Mouse (Mus musculus) kidney, postnatal 4 days (tissue): ENCODE measurements around the gene Triap1.
"Not testable (repeated sequence)": the region's sequence is repeated elsewhere in the genome, so short reads cannot be mapped to it uniquely, and the experiment has no call there.

Experiments used
- DNase-seq, 2 experiments: peaks; one replicate each; pipeline ENCODE4 v3.0.0; 2021; ENCODE audit warnings: mixed read lengths in 2 of 2

The Triap1 gene

DNA sequence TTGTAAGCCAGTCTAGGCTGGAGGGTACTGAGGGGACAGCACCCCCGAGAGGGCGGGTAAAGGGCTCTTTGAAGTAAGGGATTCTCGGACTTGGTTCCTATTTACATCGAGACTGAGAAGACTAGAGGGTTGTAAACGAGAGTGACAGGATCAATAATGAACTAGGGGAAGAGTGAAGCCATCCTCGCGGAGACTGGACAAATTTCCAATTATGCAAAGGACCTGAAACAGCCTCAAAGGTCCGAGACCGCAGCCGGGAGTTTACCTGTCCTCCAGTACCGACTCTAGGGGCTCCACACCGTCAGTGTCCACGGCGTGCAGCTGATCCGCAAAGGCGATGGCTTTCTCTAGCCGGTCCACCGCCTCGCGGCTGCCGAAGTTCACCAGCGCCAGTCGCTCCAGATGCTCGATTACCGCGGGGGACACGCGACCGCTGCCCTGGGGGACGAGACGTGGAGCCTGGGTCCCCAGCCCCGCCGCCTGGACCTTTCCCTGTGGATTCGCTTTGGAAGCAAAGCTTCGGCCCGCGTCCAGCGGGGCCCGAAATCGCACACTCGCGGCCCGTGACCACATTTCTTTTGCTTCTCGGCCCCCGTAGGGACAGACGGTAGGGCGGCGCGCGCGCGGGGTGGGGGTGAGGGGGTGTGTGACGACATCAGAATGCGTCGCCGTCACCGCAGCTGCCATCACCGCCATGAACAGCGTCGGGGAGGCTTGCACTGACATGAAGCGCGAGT lies at the start of gene Triap1, which contains the start of gene Gatc:
Triap1 (plus strand) TSS at position 649 of the 737 bp plus-strand sequence.
Gatc (minus strand) TSS at position 602 of the 737 bp plus-strand sequence.
- peak; percentile 93 to 95 for DNase-seq

DNA sequence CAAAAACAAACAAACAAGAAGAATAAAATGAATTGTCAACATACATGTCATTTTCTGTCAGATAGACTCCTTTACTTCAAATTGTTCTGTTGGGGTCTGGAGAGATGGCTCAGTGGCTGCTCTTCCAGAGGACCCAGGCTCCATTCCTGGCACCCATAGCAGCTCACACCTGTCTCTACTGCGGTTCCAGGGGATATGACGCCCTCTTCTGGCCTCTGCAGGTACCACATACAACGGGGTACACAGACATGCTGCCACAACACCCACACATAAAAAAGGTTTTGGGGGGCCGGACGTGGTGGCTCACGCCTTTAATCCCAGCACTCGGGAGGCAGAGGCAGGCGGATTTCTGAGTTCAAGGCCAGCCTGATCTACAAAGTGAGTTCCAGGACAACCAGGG lies 46.9 kb upstream of the Triap1 start:
- DNase-seq, result peak in 1 of 2 experiments; percentile 16

DNA sequence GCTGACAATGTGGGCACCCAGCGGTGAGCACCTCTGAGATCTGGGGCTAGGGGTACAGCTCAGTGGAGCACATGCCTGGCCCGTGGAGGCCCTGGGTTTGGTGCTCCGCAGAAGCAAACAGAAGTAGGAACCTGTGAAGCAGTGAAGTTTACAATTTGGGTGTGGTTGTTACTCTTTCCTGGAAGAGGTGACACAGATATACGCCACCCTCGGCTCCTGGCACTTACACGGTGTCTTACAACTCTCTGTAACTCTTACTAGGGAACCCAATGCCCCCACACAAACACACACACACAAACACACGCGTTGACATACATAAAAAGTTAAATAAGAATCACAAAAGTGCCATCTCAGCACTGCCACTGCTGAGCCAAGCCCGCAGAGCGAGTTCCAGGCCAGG lies 44.7 kb upstream of the Triap1 start:
- no peak for DNase-seq

DNA sequence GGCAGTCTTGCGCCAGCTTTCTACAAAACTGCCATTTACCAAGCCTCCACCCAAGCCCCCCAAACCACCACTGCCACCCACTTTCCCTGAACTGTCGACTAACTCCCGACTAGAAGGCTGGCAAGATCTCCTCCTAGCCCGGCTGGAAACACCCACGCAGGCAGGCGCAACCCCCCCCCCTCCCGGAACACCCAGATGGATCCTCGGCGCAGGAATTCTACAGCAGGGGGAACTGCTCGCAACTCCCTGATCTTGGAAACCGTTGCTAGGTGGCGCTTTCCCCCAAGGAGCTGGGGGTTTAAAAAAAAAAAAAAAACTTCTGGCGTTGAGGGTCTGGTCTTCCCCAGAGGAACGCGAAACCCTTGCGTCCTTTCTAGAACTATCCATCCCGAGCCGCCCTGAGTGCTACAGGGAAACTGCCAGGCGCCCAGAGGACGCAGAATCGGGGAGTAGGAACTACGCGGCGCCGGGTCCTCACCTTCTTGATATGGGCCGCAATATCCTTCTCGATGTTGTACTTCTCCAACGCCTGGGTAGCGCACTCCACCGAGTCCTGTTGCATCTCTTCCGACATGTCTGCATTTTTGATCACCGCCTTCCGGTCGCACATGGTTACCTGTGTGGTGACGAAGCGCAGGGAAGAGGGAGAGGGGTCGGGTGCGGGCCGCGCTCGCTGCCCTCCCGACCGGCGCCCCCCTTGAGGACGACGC lies 40.8 kb upstream of the Triap1 start:
- DNase-seq, result peak; percentile 77 to 84

DNA sequence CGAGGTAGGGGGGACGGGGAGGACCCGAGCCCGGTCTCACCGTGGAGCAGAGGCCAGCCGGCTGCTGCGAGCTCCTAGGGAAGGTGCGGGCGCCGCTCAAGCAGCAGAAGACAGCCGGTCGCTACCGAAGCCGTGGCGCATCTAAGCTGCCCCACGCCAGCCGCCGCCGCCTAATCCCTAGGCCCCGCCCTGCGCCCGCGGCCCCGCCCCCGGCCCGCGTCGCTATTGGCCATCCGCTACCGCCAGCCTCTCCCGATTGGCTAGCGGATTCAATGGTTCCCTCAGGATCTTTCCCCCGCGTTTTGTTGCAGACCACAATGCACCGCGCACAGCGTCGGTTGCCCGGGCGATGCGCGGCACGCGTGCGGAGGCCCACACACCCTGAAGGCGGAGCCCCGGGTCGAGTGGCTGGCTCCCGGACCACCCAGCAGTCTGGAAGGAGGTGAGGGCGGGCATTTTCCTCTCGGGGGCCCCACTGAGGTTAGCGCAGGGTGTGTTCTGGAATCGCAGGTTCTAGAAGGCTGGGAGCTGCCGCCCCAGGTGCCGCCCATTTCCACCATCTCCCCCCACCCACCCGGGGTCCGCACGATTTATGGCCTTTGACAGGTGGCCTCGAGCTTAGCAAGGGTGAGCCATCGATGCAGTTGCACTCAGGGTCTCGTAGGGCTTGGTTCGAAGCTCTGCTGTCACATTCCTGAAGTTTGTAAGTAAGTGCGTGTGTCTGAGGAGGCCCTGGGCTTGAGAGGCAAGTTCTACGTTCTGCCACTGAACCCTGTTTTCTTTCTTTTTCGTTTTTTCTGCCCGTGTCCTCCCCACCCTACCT lies 40.0 kb upstream of the Triap1 start, which contains the start of gene Dynll1:
Dynll1 (minus strand) TSS at position 208 of the 823 bp plus-strand sequence.
- DNase-seq, result peak; percentile 100

DNA sequence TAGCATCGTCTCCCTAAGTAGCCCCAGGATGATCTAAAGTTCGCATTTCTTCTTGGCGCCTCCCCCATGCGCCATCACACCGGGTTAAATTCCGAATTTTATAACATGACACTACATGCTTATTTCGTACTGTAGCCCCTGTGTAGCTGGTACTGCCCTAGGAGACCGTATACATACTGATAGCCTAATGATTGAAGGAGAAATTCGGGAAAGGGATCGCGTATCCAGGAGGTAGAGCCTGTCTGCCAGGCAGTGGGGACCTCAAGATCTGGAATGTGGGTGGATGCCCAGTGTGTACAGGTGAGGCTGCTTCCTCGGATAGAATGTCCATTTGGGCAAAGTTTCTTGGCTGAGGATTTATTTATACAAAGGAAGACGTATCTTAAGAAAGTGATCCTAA lies 39.4 kb upstream of the Triap1 start:
- DNase-seq, result no peak

DNA sequence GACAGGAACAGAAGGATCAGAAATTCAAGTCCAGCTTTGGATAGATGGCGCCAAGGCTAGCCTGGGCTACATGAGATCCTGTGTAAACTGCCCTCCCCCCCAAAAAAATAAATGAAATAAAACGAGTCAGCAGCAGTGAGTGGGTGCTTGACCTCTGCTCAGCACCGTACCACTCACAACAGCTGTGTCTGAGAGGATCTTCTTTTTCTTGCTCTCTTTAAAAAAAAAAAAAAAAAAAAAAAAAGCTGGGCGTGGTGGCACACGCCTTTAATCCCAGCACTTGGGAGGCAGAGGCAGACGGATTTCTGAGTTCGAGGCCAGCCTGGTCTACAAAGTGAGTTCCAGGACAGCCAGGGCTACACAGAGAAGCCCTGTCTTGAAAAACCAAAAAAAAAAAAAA lies 38.8 kb upstream of the Triap1 start:
- DNase-seq, result not testable (repeated sequence)

DNA sequence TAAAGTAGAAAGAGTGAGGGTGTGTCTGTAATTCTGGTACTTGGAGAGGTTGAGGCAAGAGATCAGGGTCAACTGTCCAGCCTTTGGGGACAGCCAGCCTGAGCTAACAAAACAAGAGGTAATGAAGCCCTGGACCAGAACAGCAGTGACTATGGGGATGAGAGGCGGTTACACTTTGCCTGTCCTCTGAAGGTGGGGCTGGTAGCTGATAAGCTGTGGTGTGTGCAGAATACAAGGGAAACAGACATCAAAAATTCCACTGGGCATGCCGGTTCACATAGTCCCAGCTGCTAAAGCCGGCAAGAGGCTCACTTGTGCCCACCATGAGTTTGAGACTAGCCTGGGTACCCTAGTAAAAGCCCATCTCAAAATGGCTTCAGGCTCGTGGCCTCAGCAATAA lies 28.7 kb upstream of the Triap1 start:
- DNase-seq, result no peak

DNA sequence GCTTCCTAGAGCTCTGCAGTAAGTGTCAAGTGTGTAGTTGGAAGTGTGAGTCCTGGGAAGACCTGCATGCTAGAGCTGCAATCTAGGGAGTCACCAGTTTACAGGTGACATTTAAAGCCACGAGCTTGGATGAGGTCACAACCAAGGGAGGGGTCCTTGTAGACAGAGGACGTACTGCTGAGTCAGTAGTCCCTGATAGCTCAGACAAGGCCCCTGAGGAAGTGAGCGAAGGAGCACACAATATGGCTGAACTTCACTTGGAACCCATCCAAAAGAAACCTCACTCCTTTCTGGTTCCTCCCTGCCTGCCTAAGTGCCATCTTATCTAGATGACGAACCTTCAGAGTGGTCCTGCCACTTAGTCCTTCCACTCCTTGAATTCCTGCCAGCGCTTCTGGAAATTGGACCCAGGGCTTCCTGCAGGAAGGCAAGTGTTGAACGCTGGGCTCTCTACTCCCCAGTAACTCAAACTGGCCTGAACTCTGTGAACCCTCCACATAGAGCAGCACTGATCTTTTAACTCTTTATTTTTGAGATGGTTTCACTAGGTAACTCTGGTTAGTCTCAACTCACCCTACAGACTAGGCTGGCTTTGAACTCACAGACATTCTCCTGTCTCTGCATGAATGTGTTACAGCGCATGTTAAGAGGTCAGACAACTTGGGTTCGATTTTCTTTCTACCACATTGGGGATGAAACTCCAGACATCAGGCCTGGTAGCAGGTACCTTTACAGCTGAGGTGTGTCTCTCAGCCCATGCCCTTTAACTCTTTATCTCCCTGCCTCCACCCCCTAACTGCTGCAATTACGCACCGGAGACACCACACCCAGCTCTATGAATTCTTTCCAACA lies 28.0 kb upstream of the Triap1 start:
- DNase-seq, result no peak

DNA sequence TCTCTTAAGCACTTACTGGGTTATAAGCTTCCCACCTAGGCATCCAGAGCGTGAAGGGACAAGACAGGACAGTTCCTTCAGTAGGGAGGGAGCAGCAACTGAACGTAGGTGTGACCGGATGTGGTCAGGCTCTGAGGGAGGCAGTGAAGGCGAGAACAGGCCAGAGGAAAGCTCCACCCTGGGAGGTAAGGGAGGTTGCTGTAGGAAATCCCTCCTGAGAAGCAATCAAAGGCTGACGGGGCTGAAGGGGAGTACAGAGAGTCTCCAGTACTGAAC lies 27.4 kb upstream of the Triap1 start:
- DNase-seq, result no peak

DNA sequence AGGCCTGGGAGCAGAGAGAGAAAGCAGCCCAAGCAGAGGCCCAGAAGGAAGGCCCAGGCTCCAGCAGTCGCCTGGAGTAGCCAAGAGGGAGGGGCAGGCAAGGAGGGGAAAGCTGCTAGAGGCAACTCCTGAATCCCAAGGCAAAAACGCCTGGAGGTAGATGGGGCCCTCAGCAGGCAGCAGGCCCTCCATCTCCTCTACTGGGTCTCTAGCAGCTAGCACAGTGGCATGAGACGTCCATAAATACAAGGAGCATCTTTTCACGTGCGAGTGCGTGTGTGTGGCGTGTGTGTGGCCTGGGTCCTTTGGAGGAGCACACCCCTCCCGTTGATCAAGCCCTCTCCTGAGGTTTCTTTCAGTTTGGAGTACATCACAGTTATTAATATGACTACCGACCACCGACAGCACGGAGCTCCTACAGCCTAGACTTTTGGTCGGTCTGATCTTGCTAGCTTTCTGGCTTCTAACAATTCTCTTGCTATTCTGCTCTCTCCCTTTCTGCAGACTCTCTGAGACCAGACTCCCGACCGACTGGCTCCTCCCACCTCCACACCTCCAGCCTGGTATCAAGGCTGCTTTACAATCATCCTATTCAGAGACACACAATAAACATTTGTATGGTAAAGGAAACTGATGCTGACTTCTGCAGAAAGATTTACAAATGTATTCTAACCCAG lies 23.9 kb upstream of the Triap1 start:
- DNase-seq, result peak; percentile 32 to 49

DNA sequence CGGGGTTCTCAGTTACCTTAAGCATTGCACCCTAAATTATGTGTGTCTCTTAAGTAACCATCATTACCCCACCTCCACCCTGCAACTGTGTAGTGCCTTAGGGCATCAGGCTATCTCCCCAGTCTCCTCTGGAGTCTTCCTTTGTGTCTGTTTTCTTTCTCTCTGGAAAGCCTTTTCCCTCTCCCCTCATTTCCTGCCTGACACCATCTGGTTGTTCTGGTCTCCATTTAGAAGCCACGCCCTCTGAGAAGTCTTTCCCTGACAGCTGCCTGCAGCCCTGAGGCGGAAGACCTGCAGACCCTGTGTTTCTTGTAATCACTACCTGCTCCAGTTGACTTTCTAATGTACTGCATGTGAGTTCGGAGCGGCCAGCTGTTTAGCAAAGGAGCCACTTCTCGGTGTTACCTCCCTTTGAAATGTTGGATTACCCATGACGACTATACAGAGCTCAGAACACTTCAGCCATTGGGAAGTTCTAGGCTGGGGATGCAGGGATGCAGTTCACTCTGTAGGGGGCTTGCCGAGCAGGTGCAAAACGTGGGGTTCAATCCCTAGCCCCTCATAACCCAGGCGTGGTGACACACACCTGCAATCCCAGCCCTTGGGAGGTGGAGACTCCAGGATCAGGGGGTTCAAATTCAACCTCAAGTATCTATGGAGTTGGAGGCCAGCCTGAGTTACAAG lies 23.2 kb upstream of the Triap1 start:
- DNase-seq, result peak; percentile 42 to 51

DNA sequence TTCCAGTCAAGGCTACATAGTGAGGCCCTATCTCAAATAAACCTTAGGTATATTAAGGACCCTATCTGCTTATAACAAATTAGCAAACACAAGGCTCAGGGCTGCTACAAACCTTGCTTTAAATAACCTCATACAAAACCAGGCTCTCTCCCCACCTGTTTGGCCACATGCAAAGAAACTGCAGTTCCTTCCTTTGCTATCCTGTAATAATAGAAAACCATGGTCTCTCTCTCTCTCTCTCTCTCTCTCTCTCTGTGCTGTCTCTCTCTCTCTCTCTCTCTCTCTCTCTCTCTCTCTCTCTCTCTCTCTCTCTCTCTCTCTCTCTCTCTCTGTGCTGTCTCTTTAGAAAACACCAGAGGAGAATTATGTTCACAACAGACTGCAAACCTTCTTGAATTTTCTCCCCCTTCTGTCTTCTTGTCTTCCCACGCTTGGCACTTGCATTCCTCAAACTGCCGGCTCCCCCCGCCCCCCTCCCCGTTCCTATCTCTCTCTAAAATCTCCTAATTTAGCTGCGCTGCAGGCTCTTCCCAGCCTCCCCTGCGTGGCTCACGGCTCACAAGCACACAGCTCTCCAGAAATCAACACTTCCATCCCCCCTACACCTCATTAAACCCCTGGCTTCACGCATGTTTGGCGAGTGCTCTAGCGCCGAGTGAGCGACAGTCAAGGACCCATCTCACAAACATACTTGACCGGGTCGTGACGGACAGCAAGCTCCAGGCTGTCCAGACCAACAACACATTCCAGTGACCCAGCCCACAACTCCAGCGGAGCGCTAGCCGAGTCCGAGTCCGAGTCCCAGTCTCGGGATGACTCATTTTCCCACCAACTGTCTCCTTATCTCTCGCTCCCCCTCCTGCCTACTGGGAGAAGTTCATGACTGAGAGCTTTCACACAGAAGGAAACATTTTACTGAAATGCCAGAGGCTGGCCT lies 21.8 kb upstream of the Triap1 start:
- DNase-seq, result peak; percentile 81 to 90

DNA sequence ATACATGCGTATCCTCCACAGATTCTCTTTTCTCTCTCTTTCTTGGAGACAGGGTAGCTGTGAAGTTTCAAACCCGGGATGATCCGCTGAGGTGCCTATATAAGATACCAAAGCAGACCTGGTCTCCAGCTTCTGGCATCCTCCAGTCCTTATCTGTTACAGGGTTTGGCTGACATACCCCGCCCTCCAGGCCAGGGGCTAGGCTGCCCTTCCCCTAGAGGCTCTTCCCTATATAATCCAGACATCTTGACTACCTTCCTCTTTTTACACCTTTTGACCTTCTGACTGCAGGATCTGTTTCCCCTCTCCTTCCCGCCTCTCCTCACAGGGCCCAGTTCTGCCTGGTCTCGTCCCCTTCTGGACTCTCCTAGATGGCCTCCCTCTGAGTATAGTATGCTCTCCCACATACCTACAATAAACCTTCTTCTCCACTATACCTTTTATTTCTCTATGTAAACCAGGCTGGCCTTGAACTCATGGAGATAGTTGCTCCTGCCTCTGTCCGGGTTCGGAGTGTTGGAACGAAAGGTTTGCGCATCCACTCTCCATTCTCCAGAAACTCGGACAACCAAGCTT lies 14.7 kb upstream of the Triap1 start:
- DNase-seq, result no peak

DNA sequence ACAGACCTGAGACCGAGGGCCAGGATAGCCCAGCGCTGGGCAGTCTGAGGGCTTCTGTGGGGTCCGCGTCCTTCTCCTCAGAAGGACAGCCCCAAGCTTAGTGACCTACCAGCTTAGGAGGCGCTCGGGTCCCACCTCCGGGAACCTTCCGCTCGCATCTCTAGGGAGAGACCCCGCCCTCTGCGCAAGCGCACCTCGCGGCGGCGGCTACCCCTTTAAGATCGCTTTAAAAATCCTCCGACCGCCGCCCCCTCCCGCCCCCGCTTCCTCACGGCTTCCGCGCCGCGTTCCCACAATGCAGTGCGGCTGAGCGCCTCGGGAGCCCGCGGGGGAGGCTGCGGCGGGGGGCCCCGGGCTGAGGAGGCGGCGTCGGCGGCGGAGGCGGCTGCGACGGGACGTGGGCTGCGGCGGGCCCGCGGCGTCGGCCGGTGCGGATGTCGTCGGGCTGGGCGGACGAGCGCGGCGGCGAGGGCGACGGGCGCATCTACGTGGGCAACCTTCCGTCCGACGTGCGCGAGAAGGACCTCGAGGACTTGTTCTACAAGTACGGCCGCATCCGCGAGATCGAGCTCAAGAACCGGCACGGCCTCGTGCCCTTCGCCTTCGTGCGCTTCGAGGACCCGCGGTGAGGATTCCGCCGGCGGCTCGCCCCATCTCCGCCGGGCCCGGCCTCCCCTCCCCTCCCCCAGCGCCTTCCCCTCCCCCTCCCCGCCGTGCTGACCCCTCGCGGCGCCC lies 14.0 kb upstream of the Triap1 start, which contains the start of gene Srsf9:
Srsf9 (plus strand) TSS at position 303 of the 735 bp plus-strand sequence.
- DNase-seq, result peak; percentile 97 to 98

DNA sequence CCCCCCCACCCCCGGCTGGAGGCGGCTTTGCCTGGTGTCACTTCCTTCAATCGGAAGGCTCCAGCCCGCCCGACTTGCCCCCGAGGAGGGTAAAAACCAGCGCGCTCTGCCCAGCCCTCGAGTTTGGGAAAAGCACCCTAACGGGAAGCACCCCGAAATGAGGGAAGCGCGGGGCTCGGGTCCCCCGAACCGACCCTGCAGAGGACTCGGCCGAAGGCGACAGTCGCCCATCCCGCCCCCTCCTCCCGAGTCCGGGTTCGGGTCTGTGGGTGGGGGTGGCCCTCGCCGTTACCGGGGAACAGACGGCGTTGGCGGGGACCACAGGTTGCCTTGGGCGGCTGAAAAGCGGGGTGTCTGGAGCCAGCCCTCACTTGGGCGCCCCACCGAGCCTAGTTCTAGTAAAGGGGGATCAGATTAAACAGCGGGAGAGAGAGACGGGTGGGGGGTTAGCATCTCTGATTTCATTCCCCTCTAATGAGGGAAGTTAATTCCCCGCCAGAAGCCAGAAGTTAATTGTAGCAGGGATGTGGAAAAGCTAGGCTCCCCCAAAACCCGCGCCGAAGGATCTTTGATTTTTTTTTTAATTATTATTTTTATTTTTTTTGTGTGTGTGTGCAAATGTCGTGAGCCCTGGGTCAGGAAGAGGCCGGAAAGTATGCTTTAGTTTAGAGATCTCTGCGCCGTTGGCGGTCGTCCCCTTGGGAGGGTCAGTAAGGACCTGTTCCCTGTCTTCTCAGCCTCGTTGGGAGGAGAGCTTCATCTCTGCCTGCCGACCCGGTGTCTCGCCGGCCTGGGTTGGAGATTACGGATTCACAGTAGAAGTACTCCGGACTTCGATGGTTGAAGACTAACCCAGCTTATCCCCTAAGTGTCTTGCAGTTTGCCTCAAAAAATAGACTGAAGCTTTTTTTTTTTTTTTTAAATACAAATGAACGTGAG lies 13.1 kb upstream of the Triap1 start:
- peak; percentile 36 to 42 for DNase-seq

DNA sequence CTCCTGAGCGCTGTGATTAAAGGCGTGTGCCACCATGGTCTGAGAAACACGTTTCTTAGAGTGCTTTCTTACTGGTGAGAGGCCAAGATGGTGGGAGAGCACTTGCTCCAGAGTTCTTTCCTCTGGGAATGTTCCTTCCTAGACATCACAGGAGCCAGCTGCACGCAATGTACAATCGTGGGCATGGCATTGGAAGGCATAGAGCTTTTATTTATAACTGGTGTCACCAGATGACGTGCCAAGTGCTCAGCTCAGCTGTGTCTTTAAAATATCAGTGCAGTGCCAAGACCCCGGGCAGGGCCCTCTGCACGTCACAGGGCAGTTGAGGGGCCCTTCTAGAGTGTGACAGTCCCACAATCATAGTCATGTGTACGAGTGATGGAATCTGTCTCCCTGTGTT lies 10.1 kb upstream of the Triap1 start:
- no peak for DNase-seq

DNA sequence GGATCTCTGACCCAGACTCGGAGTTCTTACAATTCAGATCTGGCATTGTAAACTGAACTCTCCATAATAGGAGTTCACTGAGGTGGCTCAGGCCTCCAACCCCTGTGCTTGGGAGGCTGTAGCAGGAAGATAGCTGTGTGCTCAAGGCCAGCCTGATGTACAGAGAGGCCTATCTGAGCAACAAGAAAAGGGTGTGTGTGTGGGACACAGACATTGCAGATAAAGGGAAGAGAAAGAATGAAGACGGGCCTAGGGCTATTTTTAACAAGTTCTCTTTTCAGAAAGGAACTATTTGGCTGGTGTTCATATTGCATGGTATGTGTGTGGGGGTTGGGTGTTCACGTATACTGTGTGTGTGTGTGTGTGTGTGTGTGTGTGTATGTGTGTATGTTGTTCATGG lies 7.4 kb upstream of the Triap1 start:
- DNase-seq, result no peak
